Mouse (Mus musculus): ENCODE data around the gene Aff3.

The Aff3 gene

DNA sequence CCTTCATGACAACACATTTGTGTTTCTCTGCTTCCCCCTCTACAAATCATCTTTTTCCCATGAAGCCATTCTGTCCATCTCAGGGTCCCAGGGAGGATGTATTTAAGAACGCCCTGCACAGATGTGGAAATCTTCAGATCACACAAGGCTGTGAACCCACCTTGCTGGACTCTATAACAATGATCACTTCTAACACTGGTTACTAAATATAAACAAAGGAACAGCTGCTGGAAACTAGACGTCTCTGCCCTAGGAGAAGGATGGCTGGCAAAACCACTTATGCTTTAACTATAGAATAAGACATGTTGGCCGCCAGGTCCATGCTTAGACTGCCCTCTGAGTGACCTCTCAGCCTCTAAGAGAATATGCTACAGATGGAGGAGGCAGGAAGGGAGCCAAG lies 69.4 kb downstream of the Aff3 start:
- no peak for DNase-seq (ENCODE audit: low spot score)

DNA sequence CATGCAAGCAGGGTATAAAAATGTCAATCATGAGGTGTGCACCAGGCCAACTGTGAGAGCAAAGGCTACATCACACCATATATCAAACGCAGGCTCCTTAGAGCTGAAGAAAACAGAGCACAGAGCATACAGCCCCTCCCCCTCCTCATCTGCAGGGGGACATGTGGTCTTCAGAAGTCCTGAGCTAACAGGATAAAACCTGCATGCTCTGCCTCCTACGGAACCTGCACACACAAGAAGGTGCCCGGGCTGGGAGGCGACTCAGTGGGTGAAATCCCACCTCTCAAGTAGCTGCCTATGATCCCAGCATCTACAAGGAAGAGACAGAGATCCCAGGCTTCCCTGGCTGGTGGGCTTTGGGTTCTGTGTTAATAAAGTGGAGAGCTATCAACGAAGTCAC lies 70.0 kb downstream of the Aff3 start:
- no peak for DNase-seq (ENCODE audit: low spot score)

DNA sequence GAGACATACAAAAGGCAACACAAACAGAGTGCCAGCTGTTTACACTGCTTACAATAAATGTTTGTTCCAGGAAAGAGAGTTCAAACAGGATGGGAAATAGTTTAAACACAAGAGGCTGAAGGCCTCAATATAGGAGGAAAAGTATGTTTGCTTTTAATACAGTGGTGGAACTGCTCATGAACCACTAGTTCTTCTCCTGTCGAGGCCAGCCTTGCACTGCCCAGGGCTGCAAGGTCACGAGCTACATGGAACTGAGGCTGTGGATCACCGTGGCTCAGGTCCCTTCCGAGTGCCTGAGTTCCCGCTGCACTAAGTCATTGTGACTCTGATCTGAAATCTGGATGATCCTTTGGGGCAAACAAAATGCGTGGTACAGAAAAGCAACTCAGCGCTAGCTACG lies 73.6 kb downstream of the Aff3 start:
- DNase-seq (ENCODE audit: low spot score): no peak

DNA sequence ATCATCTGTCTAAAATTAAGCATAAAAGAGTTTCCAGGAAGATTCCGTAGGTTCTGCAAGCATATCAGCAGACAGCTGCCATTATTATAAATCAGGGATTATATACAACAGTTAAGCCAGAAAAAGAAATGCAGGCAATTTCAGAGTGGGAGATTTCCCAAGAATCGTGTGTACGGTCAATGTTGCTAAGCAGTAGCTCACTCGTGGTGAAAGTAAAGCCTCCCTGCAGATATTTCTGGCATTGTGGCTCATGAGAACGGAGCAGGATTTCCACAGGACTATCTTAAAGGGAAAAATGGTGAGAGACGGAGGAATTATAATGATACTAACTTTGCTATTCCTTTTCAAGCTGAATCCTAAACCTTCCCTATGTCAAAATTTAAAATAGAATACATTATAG lies 76.0 kb downstream of the Aff3 start:
- DNase-seq (ENCODE audit: low spot score): no peak

GRCm38 (mm10) chr1:38582328-38582727 lies 82.4 kb downstream of the Aff3 start:
- DNase-seq (ENCODE audit: low spot score): no peak

DNA sequence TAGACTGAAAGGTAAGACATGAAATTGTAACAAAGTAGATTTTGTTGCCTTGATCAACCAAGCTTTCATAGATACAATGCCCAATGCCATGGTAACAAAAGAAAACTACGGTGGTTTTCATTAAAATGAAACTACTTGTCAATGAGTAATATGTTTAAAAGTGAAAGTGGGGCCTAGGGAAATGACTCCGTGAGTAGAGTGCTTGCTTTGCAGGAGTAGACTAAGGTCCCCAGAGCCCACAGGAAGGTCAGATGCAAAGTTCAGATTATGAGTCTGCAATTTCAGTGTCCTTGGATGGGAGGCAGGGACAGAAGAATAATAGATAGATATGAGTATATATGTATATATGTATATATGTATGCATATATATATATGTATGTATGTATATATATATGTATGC lies 84.2 kb downstream of the Aff3 start:
- DNase-seq (ENCODE audit: low spot score): no peak

DNA sequence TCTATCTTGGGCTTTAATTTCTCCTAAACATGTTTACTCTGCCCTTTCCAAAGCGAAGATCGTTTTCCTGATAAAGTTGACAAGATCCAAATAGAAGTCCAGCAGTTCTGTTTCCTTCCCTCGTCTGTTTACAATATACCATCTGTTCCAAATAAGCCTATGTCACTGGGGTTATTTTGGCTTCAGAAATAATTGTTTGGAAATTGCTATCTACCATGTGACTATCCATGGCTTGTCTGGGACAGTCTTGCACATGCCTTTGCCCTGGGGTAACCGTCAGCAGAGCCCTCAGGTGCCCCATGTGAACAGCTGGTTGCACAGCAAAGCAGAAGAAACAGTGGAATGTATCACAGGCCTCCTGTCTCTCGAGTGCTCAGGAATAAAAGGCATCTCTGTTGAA lies 86.4 kb downstream of the Aff3 start:
- no peak for DNase-seq (ENCODE audit: low spot score)

GRCm38 (mm10) chr1:38567791-38568190 lies 97.0 kb downstream of the Aff3 start:
- DNase-seq (ENCODE audit: low spot score): no peak

- no peak for DNase-seq (ENCODE audit: low spot score)
Observed at GRCm38 (mm10) chr1:38566101-38566678, 98.6 kb downstream of the Aff3 start.

DNA sequence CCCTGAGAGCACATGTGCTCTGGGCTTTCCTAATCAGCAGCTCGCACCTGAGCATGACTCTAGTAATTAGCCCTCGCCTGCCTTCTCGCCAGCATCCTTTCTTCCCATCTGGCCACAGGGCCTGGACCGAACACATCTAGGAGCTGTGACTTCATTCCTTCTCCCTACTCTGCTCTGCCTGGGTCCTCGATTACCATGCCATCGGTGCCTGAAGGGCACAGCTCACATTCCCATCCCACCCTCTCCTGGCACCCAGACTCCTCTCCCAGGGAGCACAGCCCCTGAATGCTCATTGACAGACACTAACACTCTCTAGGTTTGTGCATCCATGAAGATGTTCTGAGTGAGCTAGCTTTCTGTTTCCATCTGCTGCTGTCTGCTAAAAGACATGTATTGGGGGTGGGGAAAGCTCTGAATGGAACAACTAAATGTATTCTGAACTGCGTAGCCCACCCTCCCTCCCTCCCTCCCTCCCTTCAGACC lies 99.4 kb downstream of the Aff3 start:
- no peak for DNase-seq (ENCODE audit: low spot score)

DNA sequence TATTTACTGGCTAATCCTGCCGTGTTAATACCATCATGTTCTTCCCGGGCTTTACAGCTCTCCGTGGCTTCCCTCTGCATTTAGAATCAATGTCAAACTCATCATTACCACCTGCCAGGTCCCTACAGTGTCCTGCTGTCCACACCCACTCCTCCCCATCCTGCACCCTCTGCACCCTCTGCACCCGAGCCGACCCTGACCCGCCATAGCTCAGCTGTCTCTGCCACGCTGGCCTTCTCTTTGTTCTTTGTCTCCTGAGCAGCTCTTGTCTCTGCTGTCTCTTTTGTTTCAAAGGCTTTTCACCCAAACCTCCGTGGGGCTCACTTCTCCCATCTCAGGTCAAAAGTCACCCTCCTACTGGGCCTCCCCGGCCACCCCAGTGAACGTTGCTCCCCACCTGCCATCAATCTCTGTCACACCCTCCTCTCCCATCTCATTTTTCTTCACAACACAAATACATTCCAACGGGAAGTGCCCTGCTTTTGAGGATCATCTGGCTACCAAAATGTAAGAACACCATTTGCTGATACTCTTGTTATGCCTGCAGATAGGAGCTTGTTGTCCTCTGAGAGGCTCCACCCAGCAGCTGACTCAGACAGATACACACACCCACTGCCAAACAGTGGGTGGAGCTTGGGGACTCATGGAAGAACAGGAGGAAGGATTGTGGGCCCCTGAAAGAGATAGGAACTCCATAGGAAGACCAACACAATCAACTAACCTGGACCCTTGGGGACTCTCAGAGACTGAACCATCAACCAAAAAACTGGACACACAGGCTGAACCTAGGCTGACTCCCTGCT lies 102.2 kb downstream of the Aff3 start:
- DNase-seq (ENCODE audit: low spot score): no peak

- DNase-seq (ENCODE audit: low spot score): no peak
Observed at GRCm38 (mm10) chr1:38561331-38561730, 103.4 kb downstream of the Aff3 start.

- no peak for DNase-seq (ENCODE audit: low spot score)
Observed at GRCm38 (mm10) chr1:38560666-38561065, 104.1 kb downstream of the Aff3 start.

DNA sequence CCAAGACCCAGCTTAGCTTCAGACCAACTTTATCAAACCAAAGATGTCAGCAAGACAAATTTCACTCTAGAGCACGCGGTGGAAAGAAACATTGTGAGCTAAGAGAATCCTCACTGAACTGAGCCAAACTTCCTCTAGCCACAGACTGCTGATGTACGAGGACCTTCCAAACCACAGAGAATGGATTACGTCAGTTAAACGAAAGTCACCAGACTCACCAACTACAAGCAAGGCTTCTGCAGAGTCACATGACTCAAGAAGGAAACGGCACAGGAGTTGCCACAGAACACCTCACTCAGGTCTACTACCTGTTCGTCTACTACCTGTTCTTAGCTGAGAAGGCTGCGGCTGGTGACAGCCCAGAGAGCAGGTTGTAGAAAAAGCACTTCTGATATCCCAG lies 107.1 kb downstream of the Aff3 start:
- DNase-seq (ENCODE audit: low spot score): no peak

- DNase-seq (ENCODE audit: low spot score): no peak
Observed at GRCm38 (mm10) chr1:38554546-38554945, 110.2 kb downstream of the Aff3 start.

DNA sequence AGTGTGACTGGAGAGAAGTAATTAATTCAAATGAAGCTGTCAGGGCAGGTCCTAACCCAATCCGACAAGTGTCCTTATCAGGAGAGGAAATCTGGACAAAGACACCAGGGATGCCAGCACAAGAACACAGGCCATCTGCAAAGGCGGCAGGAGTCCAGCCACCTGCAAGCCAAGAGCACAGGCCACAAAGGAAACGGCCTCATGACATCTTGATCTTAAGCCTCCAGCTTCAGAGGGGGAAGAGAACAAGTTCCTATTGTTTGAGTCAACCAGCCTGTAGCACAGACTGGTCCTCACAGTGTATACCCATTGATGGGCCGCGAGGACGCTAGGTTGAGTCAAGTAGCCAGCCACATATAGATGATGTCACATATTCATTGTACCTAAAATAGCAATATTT lies 111.7 kb downstream of the Aff3 start:
- DNase-seq (ENCODE audit: low spot score): no peak

DNA sequence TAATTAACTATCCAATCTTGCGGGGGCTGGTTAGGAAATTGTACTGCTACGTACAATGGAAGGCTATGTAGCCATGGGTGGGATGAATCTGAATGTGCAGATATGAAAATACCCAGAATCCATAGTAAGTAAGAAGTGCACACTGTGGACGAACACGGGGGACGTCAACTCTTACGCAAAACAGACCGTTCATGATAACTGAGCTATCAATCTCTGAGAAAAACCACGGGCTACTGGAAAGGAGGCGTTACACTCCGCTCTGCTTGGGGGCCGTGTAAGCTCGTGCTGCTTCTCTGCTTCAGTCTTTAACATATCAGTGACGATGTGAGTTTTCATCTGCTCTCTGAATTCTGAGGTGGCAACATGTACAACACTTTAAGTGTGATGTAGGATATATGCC lies 114.2 kb downstream of the Aff3 start:
- no peak for DNase-seq (ENCODE audit: low spot score)

- no peak for DNase-seq (ENCODE audit: low spot score)
Observed at GRCm38 (mm10) chr1:38548671-38549661, 115.8 kb downstream of the Aff3 start.

- DNase-seq (ENCODE audit: low spot score): no peak
Observed at GRCm38 (mm10) chr1:38547685-38548084, 117.1 kb downstream of the Aff3 start.

GRCm38 (mm10) chr1:38546696-38547095 lies 118.1 kb downstream of the Aff3 start:
- DNase-seq (ENCODE audit: low spot score): no peak

DNA sequence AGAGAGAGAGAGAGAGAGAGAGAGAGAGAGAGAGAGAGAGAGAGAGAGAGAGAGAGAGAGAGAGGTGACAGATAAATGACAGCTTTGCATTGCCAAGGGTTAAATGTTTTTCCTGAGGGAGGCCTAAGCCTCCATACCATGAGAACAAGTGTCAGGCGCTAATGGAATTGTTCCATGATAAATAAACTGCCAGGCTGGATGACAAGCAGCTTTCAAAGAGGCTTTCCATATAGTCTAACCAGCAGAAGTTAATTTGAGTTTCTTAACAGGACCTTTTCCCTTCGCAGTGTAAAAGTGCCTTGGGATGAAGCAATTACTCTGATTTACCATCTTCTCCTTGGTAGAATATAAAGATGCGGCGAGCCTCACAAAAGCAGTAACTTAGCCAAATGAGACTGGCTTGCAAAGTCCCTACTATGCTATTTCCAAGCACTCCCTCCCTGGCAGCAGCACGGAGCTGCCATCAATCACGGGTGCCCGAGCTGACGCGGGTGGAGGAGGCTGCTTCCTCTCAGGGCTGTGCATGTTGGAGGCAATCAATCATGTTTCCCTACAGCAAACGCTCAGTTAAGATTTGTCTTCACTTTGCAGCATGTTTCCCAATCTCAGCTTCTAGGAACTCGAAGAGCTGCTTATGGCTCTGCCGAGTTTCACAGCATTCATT lies 119.3 kb downstream of the Aff3 start:
- DNase-seq (ENCODE audit: low spot score): no peak

- no peak for DNase-seq (ENCODE audit: low spot score)
Observed at GRCm38 (mm10) chr1:38544501-38544900, 120.3 kb downstream of the Aff3 start.

All from layer of hippocampus, adult 9-10 months (tissue).